In the genomic region with DNA sequence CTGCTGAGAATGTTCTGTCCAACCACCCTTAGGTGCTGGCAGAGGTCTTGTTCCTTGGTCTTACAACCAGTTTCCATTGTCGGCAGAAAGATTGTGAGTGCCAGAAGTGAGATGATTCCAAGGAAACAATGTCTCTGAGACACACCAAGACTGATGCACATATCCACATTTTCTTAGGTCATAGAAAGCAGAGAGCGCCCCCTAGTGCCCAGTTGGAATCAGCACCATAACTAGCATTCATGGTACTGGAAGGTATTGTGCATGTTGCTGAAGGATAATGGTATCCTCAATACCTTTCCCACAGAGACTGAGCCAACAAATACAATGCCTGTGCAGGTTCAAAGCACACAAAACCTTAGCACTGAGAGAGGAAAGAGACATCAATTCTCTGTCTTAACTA, we compare ENCODE assay signal across 10 mouse cellular contexts.
DNase-seq lines count a peak whose midpoint lies in the region; ATAC-seq and TF ChIP-seq lines count a peak whose summit lies in the region.
"Had no signal": no experiment of that assay in that cellular context is flagged by ENCODE, and none has a peak within 500 bp of the region (broad histone marks: within the 10 kb centered on the region; RNA-seq: fewer than 3 reads in every experiment).

No protein-coding gene starts in this region.

- H3K36me3 ChIP-seq in heart, embryonic 10.5 days = no peaks in the 10 kb centered on the region
- no peaks in the 10 kb centered on the region for H3K36me3 ChIP-seq in E14TG2a.4 (ENCODE audit: insufficient read depth, low read length)
- H3K36me3 ChIP-seq: heart, embryonic 15.5 days had no signal

- H3K4me3 ChIP-seq in heart, embryonic 10.5 days = no peak overlapping the region
- H3K4me3 ChIP-seq in E14TG2a.4 (replicated peaks; ENCODE audit: low read length) = no peak overlapping the region
- no peak overlapping the region for H3K4me3 ChIP-seq in cerebellum, adult 2 months (replicated peaks; ENCODE audit: insufficient read depth, low read depth, low read length)
- H3K4me3 ChIP-seq: heart, embryonic 15.5 days had no signal

- H3K4me1 ChIP-seq in heart, embryonic 10.5 days = no peaks in the 10 kb centered on the region
- no peaks in the 10 kb centered on the region for H3K4me1 ChIP-seq in E14TG2a.4 (replicated peaks; ENCODE audit: low read depth, low read length)
- H3K4me1 ChIP-seq in cerebellum, adult 2 months (ENCODE audit: control insufficient read depth, insufficient read depth, low read length) = no peaks in the 10 kb centered on the region
- H3K4me1 ChIP-seq: heart, embryonic 15.5 days had no signal

- H3K27me3 ChIP-seq in heart, embryonic 10.5 days (ENCODE audit: insufficient read depth, poor library complexity, severe bottlenecking) = no peaks in the 10 kb centered on the region
- H3K27me3 ChIP-seq in E14TG2a.4 (ENCODE audit: insufficient read depth, low read length) = no peaks in the 10 kb centered on the region
- H3K27me3 ChIP-seq in cerebellum, adult 2 months (ENCODE audit: control insufficient read depth, insufficient read depth, low read length) = no peaks in the 10 kb centered on the region
- H3K27me3 ChIP-seq: CH12.LX; heart, embryonic 15.5 days had no signal

- 29% methylated on average over 2 of the region's 2 CpGs for WGBS in heart, embryonic 10.5 days
- WGBS in cerebellum, adult 2 months = 2% methylated on average over 2 of the region's 2 CpGs

- peak; percentile 75 for DNase-seq in heart, embryonic 10.5 days (ENCODE audit: low spot score)
- no peak for DNase-seq in heart, adult 8-10 months (ENCODE audit: low spot score)
- DNase-seq in cerebellum, adult 2 months = peak; percentile 10 to 23
- peak; percentile 37 to 56 for DNase-seq in layer of hippocampus, postnatal 10 days (ENCODE audit: low spot score in 2 of 2)
- DNase-seq in retina, embryonic 14.5 days (ENCODE audit: low spot score) = peak; percentile 85
- no peak for DNase-seq in T-cell, adult 2 months (ENCODE audit: low spot score)

- H3K27ac ChIP-seq in heart, embryonic 10.5 days = no peak overlapping the region
- H3K27ac ChIP-seq in cerebellum, adult 2 months (ENCODE audit: insufficient read depth, low read length) = no peak overlapping the region
- H3K27ac ChIP-seq: heart, embryonic 15.5 days had no signal

- no peak for TF ChIP-seq POLR2A in cerebellum, adult 2 months (IDR thresholded peaks at IDR 0.05; ENCODE audit: borderline replicate concordance, insufficient read depth, low read length)

- TF ChIP-seq CTCF in E14TG2a.4 (conservative IDR thresholded peaks at IDR 0.05; ENCODE audit: low read length) = peak; percentile 83
- peak; percentile 33; the same call in 1 of the 2 replicates for TF ChIP-seq CTCF in cerebellum, adult 2 months (IDR thresholded peaks at IDR 0.05; ENCODE audit: borderline replicate concordance, insufficient read depth, low read depth, low read length)

- H3K9me3 ChIP-seq in heart, embryonic 10.5 days = no peaks in the 10 kb centered on the region
- H3K9me3 ChIP-seq in E14TG2a.4 (ENCODE audit: low read length) = no peaks in the 10 kb centered on the region
- H3K9me3 ChIP-seq: heart, embryonic 15.5 days had no signal

- peak; percentile 87 for ATAC-seq in frontal cortex, adult (ENCODE audit: low TSS enrichment)

Comparison
In these comparisons a context has a peak if more than half of its experiments do, and no peak if none do; other contexts are left out.
1. DNase-seq: peak in heart, embryonic 10.5 days (single experiment), cerebellum, adult 2 months (2 of 2), layer of hippocampus, postnatal 10 days (2 of 2) and retina, embryonic 14.5 days (single experiment); none in heart, adult 8-10 months (single experiment) and T-cell, adult 2 months (single experiment).